Mouse (Mus musculus): ENCODE results near the gene Atp6v1d.

- no peak for TF ChIP-seq CTCF (IDR thresholded peaks at IDR 0.05; ENCODE audit: extremely low read depth, insufficient read length, insufficient replicate concordance, low read depth, low read length)
- TF ChIP-seq POLR2A (IDR thresholded peaks at IDR 0.05; ENCODE audit: low read depth, low read length) = no peak
Observed at GRCm38 (mm10) chr12:78908081-78908605, 46.7 kb upstream of the Atp6v1d start.
